Mouse (Mus musculus) R1 (cell line): Measurements from ENCODE around the gene Gm26938.

Experiments
- DNase-seq: peaks from one replicate; pipeline ENCODE4 v3.0.0-alpha.2; 2018; ENCODE audit warnings: low read depth, low spot score

The Gm26938 gene

GRCm38 (mm10) chr5:139794938-139795337 is 31.3 kb downstream of the Gm26938 start:
- DNase-seq = no peak

- DNase-seq = no peak
Measured at GRCm38 (mm10) chr5:139794137-139794536, 32.1 kb downstream of the Gm26938 start.

- DNase-seq = no peak
Measured at GRCm38 (mm10) chr5:139793338-139794089, 32.7 kb downstream of the Gm26938 start.

GRCm38 (mm10) chr5:139792966-139793337 is 33.3 kb downstream of the Gm26938 start:
- DNase-seq = no peak

GRCm38 (mm10) chr5:139792159-139792775 is 33.9 kb downstream of the Gm26938 start:
- DNase-seq = no peak

GRCm38 (mm10) chr5:139791227-139792158 is 34.7 kb downstream of the Gm26938 start, which contains the start of gene Mafk:
Gene Mafk, plus strand, starts transcription at chr5:139791513.
- peak; percentile 92 for DNase-seq

DNA sequence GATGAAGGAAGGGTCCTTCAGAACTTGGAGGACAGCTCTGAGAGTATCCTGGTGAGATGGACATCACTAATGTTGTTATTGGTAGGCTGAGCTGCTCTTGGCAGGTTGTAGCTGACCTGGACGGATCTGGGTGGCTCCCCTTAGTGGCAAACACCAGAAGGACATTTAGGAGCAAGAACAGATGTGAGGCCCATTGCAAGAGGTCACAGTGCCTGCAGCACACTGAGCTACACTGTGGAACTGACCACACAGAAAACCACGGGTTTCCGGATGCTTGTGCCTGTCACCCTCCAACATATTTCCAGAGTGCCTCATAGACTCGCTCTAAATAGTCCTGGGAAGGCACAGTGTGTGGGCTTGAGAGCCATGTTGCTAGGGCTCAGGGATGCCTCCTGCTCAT is 36.7 kb downstream of the Gm26938 start:
- no peak for DNase-seq

GRCm38 (mm10) chr5:139781406-139781805 is 44.8 kb downstream of the Gm26938 start:
- no peak for DNase-seq

DNA sequence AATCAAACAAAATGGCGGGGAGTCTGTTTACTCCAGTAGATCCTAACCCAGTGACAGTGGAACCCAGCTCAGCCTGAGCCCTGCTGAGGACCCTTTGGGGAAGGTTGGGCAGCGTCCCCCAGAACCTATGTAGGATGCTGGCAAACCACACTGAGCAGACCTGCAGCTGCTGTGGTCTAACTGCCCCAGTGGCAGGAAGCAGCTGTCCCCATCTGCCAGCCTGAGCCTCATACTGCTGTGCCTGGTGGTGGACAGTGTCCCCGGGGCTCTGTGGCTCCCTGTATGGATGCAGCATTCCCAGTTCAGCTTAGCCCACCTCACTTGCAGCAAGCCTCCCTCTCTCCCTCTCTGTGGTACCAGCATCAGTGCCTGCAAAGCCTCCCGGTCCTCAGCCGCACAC is 49.2 kb downstream of the Gm26938 start:
- DNase-seq = no peak

DNA sequence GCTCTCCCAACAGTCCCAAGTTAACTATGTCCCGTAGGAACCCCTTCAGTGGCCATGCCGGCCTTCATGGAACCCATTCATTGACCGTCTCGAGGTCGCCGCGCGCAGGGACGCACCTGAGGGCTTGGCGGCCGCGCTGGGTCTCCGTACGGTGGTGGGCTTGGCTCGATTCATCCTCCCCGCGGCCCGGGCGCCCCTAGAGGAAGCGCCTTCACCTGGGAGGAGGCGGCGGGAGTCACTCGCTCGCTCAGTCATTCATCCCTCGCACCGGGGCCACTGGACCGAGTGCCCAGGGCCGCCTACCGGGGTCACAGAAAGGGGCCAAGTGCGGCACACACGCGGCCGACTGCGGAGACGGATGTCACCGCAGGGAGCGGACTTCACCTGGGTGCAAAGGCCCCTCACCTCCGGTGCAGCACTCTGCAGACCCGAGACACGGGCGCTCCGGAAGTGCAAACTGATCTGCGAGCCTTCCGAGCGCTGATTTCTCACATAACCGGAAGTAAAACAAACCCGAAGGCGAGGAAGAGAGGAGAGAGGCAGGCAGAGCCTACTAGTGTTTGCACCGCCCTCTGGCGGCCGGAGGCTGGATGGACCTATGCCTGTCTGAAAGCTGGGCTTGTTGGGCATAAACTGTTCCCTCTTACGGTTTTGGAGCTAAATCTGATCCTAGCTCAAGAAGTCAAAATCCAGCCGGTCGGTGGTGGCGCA is 50.8 kb downstream of the Gm26938 start, which contains the start of gene Ints1:
Gene Ints1, minus strand, starts transcription at position 459 of the 711 bp plus-strand sequence.
- peak; percentile 97 for DNase-seq

- DNase-seq = no peak
Measured at GRCm38 (mm10) chr5:139768216-139768615, 58.0 kb downstream of the Gm26938 start.

DNA sequence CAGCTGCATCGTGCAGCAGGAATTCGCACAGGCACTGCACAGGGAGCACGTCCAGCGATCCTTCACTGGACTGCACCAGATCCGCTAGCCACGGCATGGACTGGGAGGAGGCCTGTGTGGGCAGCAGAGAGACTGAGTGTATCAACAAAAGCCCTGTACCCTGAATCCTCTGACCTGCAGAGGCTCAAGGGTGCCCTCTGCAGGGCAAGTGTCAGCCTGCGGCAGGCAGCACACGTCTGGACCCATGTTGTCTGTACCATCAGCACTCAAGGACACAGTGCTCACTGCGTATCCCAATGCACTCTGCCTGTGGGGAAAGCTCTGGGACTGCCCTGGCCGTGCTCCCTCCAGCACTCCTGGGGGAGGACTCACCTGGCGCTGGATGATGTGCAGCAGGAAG is 61.9 kb downstream of the Gm26938 start:
- DNase-seq = peak; percentile 69

GRCm38 (mm10) chr5:139758096-139758495 is 68.1 kb downstream of the Gm26938 start:
- DNase-seq = no peak
